Mouse (Mus musculus): ENCODE data around the gene Myh10.
A peak's percentile ranks its signal among the peaks of the same experiment; 100 is the strongest.
"Not testable (repeated sequence)": the region's sequence is repeated elsewhere in the genome, so short reads cannot be mapped to it uniquely, and the experiment has no call there.

Myh10 gene

GRCm38 (mm10) chr11:68790720-68791119 lies 99.4 kb downstream of the Myh10 start:
- DNase-seq (ENCODE audit: low spot score in 2 of 2) = no peak

GRCm38 (mm10) chr11:68791794-68792193 lies 100.4 kb downstream of the Myh10 start:
- no peak for DNase-seq (ENCODE audit: low spot score in 2 of 2)

GRCm38 (mm10) chr11:68798258-68798657 lies 106.9 kb downstream of the Myh10 start:
- no peak for DNase-seq (ENCODE audit: low spot score in 2 of 2)

- DNase-seq (ENCODE audit: low spot score in 2 of 2) = no peak
Observed at GRCm38 (mm10) chr11:68805148-68805547, 113.8 kb downstream of the Myh10 start.

GRCm38 (mm10) chr11:68807787-68808186 lies 116.4 kb downstream of the Myh10 start:
- DNase-seq (ENCODE audit: low spot score in 2 of 2) = peak in 1 of 2 experiments; percentile 64

- DNase-seq (ENCODE audit: low spot score in 2 of 2) = no peak
Observed at GRCm38 (mm10) chr11:68811881-68812577, 120.7 kb downstream of the Myh10 start.

- DNase-seq (ENCODE audit: low spot score in 2 of 2) = no peak
Observed at GRCm38 (mm10) chr11:68818416-68818815, 127.1 kb downstream of the Myh10 start.

- peak in 1 of 2 experiments; percentile 5 for DNase-seq (ENCODE audit: low spot score in 2 of 2)
Observed at GRCm38 (mm10) chr11:68819226-68819805, 128.0 kb downstream of the Myh10 start.

- DNase-seq (ENCODE audit: low spot score in 2 of 2) = no peak
Observed at GRCm38 (mm10) chr11:68822326-68822725, 131.0 kb downstream of the Myh10 start.

GRCm38 (mm10) chr11:68826735-68827134 lies 135.4 kb downstream of the Myh10 start:
- DNase-seq (ENCODE audit: low spot score in 2 of 2) = no peak

- DNase-seq (ENCODE audit: low spot score in 2 of 2) = not testable (repeated sequence)
Observed at GRCm38 (mm10) chr11:68831580-68831979, 140.2 kb downstream of the Myh10 start.

- DNase-seq (ENCODE audit: low spot score in 2 of 2) = no peak
Observed at GRCm38 (mm10) chr11:68832793-68833192, 141.4 kb downstream of the Myh10 start.

- DNase-seq (ENCODE audit: low spot score in 2 of 2) = no peak
Observed at GRCm38 (mm10) chr11:68833593-68833992, 142.2 kb downstream of the Myh10 start.

GRCm38 (mm10) chr11:68835034-68835433 lies 143.7 kb downstream of the Myh10 start:
- no peak for DNase-seq (ENCODE audit: low spot score in 2 of 2)

GRCm38 (mm10) chr11:68839606-68840005 lies 148.2 kb downstream of the Myh10 start:
- no peak for DNase-seq (ENCODE audit: low spot score in 2 of 2)

- no peak for DNase-seq (ENCODE audit: low spot score in 2 of 2)
Observed at GRCm38 (mm10) chr11:68850862-68851261, 159.5 kb downstream of the Myh10 start.

- no peak for DNase-seq (ENCODE audit: low spot score in 2 of 2)
Observed at GRCm38 (mm10) chr11:68851644-68852485, 160.5 kb downstream of the Myh10 start.

GRCm38 (mm10) chr11:68852486-68852901 lies 161.1 kb downstream of the Myh10 start:
- DNase-seq (ENCODE audit: low spot score in 2 of 2) = peak in 1 of 2 experiments; percentile 41

GRCm38 (mm10) chr11:68852932-68853409 lies 161.6 kb downstream of the Myh10 start:
- DNase-seq (ENCODE audit: low spot score in 2 of 2) = peak; percentile 99 to 100

GRCm38 (mm10) chr11:68853611-68854401 lies 162.4 kb downstream of the Myh10 start:
- DNase-seq (ENCODE audit: low spot score in 2 of 2) = no peak

GRCm38 (mm10) chr11:68854621-68855020 lies 163.3 kb downstream of the Myh10 start:
- DNase-seq (ENCODE audit: low spot score in 2 of 2) = no peak

GRCm38 (mm10) chr11:68857329-68857728 lies 166.0 kb downstream of the Myh10 start:
- no peak for DNase-seq (ENCODE audit: low spot score in 2 of 2)
